Mouse (Mus musculus) liver, adult 2 months (tissue): ENCODE results near the gene Gm20388.

Experiments
- CTCF ChIP-seq: fragments of 200-500 bp; IDR thresholded peaks from 2 replicates; pipeline ENCODE4 v1.5.1; 2011; ENCODE audit warnings: low read depth, low read length, control low read depth
- POLR2A ChIP-seq: fragments of 200-500 bp; IDR thresholded peaks from 2 replicates; pipeline ENCODE4 v1.6.1; 2011; ENCODE audit warnings: low read length, control low read depth; ENCODE audit not compliant: insufficient read depth; ENCODE audit errors: extremely low read depth

GRCm38 (mm10) chr8:122979865-122980509 lies 3069.3 kb downstream of the Gm20388 start:
- TF ChIP-seq CTCF (no peak), POLR2A (no peak)
